Mouse (Mus musculus) spleen, postnatal 4 days (tissue): ENCODE data around the gene Rtn3.
"Not testable (repeated sequence)": the region's sequence is repeated elsewhere in the genome, so short reads cannot be mapped to it uniquely, and the experiment has no call there.

Source experiments
- DNase-seq, 2 experiments: peaks; one replicate each; pipeline ENCODE4 v3.0.0; 2022; ENCODE audit warnings: low spot score in 2 of 2

Gene Rtn3

DNA sequence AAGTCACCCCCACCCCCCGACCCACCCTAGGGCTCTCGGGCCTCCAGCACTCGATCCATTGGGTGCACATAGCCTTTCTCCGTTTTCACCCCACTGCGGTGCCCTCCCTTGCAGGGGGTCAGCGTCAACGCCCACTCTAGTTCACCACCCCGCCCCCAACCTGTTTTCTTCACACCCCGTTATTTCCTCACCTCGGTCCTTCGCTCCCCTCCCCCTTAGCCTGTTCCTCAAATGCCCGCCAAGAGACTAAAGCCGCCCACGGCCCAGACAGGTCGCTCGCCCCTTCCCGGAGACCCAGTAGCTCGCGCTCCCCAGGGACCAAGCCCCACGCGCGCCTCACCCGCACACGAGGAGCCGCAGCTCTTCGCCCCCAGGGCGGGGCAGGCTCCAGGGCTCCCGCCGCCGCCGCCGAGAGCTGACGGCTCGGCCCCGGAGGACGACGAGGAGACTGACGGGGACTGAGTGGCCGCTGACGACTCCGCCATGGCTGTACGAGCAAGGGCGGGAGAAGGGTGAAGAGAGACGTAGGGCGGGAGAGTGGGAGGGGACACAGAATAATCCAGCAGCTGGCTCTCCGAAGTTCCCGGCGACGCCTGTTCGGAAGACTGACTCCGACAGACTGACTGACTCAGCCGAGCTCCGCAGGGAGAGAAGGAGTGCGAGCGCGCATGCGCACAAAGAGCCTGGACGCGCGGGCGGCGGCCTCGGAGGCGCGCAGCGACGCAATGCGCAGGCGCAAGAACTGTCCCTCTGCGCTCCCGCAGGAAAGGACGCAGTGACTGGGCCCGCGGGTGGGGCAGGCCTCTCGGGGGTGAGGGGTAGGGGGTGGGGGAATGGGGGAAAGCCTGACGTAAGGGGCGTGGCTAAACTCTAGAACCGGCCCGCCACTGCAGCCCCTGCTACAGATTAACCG lies at the start of gene Rtn3:
TSS of gene Rtn3 (minus strand) at position 683 of the 913 bp plus-strand sequence.
- peak; percentile 95 to 99 for DNase-seq

DNA sequence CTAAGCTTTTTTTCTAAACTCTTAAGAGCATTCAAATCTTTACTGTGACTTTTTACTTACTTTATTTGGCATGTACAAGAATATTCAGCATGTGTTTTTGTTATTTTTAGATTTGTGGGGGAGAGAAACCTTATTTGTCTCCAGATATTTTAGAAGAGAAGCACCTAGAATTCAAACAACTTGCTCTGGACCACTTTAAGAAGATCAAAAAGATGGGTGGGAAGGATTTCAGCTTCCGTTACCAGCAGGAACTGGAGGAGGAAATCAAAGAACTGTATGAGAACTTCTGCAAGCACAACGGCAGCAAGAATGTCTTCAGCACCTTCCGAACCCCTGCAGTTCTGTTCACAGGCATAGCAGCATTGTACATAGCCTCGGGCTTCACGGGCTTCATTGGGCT lies 48.8 kb upstream of the Rtn3 start:
- no peak for DNase-seq

DNA sequence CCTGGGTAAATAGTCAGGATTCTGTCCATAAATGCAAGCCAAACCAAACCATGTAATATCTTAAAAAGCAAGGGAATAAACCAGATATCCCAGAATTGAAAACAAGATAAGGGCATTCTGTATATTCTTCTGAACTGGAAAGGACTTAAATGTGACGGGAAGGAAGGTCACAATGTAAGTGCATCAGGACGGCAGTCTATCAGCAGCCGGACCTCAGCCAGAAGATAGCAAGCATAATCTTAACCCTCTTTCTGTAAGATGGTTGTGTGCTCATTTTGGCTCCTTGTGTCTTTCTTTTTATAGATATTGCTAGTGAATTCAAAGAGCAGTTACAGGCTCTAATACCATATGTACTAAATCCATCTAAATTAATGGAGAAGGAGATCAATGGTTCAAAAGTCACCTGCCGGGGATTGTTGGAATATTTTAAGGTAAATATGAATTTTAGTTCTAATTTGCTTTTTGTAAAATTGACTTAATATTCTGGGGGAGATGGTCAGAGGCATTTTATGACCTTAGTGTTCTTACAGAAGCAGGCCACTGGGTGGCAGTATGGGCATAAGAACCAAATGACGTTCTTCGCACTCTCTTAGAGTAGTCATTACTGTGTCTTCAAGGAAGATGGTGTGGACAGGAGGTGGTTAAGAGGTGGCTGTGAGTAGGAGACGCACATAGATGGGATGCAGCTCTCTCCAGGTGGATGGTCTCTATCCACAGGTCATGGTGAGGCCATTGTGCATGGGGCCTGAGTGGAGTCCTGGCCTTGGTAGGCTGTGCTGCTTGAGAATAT lies 45.8 kb upstream of the Rtn3 start:
- DNase-seq, result peak; percentile 56 to 80

DNA sequence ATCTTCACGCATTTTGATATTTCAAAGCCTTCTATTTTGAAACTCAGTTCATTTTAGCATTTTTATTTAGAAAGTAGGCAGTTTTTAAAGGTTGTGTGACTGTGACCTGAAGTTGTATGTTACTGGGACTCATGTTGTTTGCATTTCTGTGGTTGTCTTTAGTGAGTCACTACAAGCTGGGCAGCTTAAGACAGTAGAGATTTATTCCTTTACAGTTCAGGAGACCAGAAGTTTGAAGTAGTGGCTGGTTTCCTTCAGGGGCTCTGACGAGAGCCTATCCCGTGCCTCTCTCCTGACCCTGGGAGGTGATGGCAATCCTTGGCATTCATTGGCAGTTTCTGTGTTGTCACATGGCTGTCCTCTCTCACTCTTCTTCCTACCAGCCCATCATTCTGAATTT lies 41.8 kb upstream of the Rtn3 start:
- no peak for DNase-seq

DNA sequence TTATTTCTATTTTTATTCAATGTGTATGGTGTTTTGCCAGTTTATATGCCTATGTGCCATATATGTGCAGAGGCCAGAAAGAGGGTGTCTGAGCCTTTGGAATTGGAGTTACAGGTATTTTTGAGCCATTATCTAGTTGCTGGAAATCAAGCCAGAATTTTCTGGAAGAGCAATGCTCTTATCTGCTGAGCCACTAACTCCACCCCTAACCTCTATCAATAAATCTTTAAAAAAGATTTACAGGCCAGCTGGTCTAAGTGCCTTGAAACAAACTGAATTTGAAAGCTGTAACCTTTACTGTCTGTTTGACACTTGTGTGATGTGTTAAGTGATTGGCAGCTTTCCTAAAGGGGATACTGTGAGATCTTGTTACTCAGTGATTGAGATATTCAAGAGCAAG lies 40.7 kb upstream of the Rtn3 start:
- no peak for DNase-seq

DNA sequence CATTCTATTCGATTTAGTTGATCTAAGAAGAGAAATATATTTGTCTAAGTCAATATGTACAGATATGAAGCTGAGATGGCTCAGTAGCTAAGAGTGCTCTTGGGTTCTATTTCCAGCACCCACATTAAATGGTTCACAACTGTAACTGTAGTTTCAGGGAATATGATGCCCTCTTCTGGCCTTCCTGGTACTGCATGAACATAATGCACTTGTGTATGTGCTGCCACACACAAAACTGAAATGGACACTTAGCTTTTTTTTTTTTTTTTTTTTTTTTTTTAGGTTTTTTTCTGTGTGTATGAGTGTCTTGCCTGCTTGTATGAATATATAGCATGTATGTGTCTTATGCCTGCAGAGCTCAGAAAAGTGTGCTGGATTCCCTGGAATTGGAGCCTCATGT lies 40.2 kb upstream of the Rtn3 start:
- peak in 1 of 2 experiments; percentile 22 for DNase-seq

DNA sequence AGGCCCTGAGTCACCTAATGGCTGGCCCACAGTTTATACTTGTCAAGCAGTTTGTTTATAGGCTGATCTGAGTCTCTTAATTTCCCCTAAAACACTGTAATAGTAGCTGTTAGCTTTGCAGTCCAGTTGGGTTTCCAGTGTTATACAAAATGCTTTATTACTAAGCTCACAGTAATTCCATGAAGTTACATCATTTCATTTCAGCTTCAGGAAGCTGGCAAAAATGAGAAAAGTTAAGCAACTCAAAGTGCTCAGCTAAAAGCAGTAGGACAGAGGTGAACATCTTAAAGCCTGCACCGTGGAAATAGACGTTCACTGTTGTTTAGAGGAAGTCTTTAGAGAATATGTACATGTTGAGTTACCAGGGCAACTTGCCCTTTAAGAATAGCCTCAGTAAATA lies 39.8 kb upstream of the Rtn3 start:
- DNase-seq, result no peak

DNA sequence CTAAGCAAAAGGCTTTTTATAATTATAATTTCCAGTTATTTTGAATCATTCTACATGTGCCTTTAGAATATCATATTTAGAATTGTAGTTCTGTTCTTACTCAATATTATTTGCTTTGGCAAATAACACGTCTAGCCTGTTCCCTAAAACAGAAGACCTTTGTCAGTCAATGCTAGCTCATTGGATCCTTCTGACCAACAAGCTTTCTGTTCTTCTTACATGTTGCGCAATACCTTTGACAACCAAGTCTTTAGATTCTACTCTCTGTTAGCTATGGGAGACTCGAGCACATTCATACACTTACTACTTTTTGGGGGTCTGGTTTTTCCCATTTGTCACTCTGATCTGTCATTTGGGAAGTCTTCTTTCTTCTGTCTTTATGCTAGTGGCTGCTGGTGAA lies 38.5 kb upstream of the Rtn3 start:
- no peak for DNase-seq

DNA sequence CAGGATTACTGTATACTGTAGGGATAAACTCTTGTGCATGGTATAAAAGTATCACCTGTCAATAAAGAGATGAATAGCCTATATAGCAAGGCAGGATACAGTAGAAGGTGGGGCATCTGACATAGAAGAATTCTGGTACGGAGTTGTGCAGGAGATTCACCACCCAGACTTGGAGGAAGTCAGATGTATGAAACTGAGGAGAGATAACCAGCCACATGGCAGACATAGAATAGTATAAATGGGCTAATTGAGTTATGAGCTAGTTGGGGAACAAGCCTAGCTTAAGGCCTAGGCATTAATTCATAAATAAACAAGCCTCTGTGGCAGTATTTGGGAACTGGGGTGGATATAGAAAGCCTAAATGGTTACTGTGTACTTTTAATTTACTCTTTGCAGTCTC lies 33.4 kb upstream of the Rtn3 start:
- DNase-seq, result no peak

DNA sequence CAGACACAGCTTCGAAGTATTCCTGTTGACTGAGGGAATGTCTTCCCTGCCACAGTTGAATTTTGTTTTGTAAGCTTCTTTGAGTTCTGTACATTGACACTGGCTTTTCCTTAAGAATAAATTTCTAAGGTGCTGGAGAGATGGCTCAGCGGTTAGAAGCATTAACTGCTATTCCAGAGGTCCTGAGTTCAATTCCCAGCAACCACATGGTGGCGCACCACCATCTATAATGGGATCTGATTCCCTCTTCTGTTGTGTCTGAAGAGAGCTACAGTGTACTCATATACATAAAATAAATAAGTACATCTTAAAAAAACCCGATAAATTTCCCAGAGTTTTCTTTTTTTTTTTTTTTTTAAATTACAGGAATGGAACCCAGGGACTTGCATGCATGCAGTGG lies 24.9 kb upstream of the Rtn3 start:
- no peak for DNase-seq

DNA sequence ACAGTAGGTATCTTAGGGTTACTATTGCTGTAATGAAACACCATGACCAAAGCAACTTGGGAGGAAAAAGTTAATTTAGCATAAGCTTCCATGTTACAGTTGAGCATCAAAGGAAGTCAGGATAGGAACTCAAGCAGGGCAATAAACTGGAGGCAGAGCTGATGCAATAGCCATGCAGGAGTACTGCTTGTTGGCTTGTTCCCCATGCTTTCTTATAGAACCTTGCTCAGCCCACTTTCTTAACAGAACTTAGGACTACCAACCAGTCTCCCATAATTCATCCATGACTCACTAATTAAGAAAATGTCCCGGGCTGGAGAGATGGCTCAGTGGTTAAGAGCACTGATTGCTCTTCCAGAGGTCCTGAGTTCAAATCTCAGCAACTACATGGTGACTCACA lies 23.2 kb upstream of the Rtn3 start:
- no peak for DNase-seq

DNA sequence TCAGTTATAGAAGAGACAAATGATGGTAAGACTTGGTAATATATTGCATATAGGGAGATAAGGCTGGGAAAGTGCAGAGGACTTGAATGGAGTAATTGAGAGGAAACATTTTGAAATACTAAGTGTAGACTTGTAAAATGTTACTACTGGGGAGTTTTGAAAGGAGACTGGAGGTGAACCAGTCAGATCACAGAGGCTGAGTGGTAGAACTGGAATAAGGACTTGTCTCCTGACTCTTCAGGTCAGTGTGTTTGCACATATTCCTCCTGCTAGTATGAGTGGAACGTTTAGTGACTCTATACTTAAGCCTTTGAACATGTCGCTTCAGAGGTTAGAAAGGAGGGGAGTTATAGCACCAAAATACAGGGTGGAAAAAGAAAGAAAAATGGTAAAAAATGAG lies 19.4 kb upstream of the Rtn3 start:
- DNase-seq, result no peak

DNA sequence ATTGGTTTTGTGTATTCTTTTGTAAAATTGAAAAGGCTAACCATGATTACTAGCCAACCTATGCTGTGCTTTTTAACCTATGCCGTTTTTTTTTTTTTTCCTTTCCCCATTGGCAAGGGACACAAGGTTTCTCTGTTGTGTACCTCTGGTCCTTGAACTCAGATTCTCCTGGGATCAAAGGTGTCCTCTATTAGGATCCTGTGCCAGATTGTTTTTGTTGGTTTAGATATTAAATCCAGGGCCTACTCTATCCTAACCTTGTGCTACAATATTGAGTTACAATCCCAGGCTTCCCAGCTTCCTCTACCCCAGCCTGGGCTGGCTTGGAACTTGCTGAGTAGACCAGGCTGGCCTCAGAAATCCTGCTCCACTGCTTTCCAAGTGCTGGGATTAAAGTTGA lies 17.6 kb upstream of the Rtn3 start:
- no peak for DNase-seq

DNA sequence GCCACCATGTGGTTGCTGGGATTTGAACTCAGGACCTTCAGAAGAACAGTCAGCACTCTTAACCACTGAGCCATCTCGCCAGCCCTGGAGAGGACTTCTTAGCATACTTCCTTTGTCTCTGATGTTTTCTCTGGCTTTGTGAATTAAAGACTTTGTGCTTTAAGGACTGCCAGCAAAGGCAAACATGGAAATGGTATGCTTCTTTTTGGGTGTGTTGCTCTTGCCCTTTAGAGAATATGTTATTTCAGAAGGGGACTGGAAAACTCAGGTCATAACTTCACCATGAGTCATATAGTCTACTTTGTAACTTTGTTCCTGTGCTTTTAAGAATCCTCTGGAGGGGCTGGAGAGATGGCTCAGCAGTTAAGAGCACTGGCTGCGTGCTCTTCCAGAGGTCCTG lies 15.7 kb upstream of the Rtn3 start:
- DNase-seq, result no peak

DNA sequence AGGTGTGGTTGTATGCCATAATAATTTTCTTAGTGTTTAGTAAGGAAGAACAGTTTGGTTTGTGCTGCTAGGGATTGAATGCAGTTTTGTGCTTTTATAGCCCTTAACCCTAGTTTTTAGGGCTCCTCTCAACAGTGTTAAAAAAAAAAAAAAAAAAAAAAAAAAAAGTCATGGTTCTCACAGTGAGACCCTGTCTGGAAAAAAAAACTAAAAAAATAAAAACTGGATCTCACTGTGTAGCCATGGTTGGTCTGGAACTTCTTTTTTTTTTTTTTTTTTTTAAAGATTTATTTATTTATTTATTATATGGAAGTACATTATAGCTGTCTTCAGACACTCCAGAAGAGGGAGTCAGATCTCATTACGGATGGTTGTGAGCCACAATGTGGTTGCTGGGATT lies 13.0 kb upstream of the Rtn3 start:
- not testable (repeated sequence) for DNase-seq

DNA sequence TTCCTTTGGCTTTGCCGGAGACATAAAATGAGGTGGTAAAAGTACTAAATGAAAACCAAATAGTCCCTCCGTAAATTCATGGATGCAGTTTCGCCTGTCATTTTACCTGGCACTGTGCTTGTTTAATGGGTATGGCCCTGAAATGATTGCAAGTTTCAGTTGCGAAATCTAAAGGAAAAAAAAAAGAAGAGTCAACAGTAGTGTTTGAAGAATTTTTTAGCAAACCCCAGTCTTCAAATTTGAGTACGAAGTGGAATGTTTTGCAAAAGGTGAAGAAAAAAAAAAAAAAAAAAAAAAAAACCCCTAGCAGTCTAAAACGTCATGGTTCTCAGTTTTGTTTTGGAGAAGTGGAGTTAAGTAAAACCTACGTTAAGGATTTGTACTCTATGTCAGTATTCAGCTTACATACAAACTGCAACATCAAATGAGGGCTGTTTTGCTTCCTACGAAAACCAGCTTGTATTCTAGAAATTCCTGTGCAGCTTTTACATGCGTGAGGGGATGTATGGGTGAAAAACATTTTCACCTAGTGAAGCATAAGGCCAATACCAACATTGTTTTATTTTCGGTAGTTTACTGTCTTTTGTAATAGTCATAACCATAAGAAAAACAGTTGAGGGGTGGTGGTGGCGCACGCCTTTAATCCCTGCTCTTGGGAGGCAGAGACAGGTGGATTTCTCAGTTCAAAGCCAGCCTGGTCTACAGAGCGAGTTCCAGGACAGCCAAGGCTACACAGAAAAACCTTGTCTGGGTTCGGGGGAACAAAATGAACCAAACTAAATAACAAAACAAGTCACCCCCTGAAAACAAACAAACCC lies 12.3 kb upstream of the Rtn3 start:
- DNase-seq, result no peak

DNA sequence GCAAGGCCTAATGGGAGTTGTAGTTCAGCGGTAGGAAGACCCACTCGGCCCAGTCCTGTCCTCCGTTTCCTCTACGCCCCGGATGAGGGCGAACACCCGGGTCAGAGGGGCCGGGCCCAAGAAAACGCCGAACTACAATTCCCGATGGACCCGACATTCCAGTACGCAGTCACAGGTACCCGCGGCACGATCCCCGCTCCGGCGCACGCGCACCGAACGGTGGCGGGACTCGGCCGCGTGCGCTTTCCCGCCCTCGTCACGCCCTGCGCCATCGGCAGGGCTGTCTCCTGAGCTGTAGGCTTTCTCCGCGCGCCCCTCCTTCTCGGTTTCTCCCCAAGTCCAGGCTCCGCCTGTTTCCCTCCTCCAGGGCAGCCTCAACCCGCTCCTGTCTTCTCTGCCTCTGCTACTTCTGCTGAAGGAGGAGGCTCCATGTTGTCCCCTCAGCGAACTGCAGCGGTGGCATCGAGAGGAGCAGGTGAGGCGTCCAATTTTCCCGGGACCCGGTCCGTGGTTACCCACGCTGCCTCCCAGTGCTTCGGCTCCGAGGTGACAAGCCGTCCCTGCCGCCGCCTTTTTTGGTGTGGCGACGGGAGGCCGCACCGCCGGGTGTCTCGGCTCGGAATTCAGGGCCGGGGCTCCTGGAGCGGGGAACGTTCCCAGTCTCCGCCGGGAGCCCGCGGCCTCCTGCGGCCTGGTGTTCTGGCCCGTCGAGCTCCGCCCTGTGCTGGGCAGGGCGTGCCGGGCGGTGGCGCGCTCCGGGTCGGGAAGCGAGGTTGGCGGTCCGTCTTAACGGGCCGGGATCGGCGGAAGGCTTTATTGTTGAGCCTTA lies 11.3 kb upstream of the Rtn3 start:
- peak; percentile 84 to 93 for DNase-seq

DNA sequence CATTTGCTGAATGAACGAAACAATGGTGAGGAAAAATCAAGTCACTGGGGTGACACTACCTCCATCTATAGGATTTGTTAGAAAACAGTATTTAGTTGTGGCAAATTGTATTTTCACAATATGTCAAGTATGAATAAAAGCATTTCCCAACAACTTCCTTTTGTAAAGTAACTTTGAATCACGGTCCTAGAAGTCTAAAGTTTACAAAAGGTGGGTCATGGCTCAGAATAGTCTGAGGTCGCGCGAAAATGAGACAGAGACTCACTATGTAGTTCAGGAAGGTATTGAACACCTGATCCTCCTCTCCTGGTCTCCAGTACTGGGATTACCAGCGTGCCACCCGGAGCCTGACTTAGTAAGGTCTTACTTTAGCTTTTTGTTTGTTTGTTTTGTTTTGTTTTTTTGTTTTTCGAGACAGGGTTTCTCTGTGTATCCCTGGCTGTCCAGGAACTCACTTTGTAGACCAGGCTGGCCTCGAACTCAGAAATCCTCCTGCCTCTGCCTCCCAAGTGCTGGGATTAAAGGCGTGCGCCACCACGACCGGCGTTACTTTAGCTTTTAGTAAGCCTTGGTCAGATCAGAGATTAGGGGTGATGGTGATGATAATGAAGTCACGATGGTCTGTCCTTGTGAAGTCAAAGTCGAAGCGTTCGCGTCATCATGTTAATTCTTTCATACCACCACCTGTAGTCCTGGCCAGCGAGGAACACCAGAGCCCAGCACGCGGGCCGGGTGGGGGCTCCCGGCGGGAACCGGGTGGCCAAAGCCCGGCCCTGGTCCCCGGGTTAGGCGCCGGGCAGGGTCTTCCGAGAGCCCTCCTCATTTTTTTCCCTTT lies 10.5 kb upstream of the Rtn3 start, which contains the start of gene Atl3:
TSS of gene Atl3 (plus strand) at position 689 of the 835 bp plus-strand sequence.
- DNase-seq, result no peak

DNA sequence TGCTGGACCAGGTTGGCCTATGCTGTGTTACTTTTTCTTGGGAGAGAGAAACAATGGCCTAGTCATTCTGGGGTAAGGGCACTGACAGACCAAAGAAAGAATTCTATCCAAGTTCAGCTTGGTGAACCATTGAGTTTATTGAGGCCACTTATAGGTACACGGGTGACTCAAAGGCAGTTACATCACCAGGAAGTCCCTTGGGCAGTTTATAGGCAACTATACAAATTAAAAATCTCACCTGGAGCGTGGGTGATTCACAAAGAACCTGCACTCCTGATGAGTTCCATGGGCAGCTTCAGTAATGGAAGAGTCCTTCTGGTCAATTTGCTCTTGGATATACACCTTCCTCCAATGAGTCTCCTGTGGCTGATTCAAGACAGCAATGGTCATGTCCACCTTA lies 9.6 kb upstream of the Rtn3 start:
- DNase-seq, result no peak

DNA sequence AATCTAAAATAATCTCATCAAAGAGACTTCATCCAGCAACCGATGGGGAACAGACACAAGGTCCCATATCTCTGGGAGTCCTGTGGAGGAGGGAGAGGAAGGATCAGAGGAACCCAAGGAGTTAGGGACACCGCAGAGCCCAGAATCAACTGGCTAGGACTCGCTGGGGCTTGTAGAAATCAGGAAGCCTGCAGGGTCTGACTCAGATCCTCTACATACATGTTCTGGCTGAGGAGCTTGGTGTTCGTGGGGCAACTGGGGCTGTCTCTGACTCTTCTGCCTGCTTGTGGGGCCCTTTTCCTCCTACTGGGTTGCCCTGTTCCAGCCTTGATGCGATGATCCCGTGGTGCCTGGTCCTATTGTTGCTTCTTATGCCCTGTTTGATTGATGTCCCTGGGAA lies 8.9 kb upstream of the Rtn3 start:
- DNase-seq, result no peak
